Mouse (Mus musculus) testis, postnatal 14 days (tissue): ENCODE measurements around the gene Bpifa5.

Source experiments
- DNase-seq: peaks from one replicate; pipeline ENCODE4 v3.0.0; 2021; ENCODE audit warnings: low spot score

Bpifa5 gene

GRCm38 (mm10) chr2:154209112-154209511 lies 46.7 kb downstream of the Bpifa5 start:
- DNase-seq: no peak

GRCm38 (mm10) chr2:154211121-154211520 lies 48.7 kb downstream of the Bpifa5 start:
- DNase-seq: no peak

GRCm38 (mm10) chr2:154211881-154212280 lies 49.5 kb downstream of the Bpifa5 start:
- no peak for DNase-seq

- peak; percentile 52 for DNase-seq
Observed at GRCm38 (mm10) chr2:154215191-154215590, 52.8 kb downstream of the Bpifa5 start.
